Mouse (Mus musculus): ENCODE measurements around the gene Prmt1. TPM values are rescaled to one million over a fixed set of nuclear protein-coding genes. Genes with fewer than 3 reads are reported as not detected.

The Prmt1 gene
- polyA plus RNA-seq, 1 experiment from 2014 or later, result 355 TPM

DNA sequence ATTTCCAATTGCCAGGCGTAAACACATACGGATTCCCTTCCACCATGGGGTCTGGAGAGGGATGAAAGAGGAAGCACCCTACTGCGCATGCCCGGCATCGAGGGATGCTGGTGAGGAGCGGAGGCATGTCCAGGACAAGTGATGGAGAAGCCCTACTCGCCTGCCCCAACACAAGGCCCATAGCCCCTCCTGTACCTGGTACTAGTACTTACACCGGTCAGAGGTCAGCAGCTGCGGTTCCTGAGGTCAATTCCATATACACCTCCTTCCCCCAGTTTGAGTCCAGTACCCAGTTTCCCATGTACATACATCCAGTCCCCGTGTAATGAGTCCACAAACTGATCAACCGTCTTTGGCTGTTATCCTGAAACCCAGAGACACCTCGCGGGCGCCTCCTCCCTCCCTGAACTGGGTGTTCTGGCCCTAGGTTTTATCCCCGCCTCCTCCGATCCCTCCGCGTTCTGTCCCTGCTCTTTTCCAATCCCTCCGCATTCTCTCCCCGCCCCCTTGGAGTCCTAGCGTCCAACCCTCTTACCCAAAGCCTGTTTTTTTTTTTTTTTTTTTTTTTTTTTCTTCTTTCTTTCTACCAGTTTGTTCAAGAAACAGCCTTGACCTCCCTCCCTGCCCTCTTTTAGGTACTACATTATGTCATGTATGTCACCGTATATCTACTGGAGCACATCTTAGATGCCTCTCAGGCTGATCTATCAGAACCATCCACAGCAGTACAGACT lies 11.8 kb downstream of the Prmt1 start, which contains the start of gene Cpt1c:
TSS of gene Cpt1c (minus strand) at position 469 of the 734 bp plus-strand sequence.
- H3K4me1 ChIP-seq (ENCODE audit: control insufficient read depth, insufficient read depth, low read length), result peaks cover 12% of the 10 kb centered on the region
- H3K36me3 ChIP-seq (ENCODE audit: control insufficient read depth, insufficient read depth), result peaks cover 32% of the 10 kb centered on the region
- no peaks in the 10 kb centered on the region for H3K9me3 ChIP-seq (replicated peaks; ENCODE audit: control insufficient read depth, low read length)
- H3K9ac ChIP-seq (ENCODE audit: low read length), result peak within 1 kb of the TSS; percentile 37
- ATAC-seq (replicated peaks; ENCODE audit: extremely low read depth, insufficient read depth, low FRiP score), result no peak; the same call in 1 of the 2 replicates
- peak within 1 kb of the TSS; percentile 50 for H3K4me2 ChIP-seq (ENCODE audit: low read depth, low read length)
- peak within 1 kb of the TSS; percentile 62 for H3K27ac ChIP-seq (ENCODE audit: low read length)
- 3% methylated on average over 22 of the region's 22 CpGs for WGBS
- H3K27me3 ChIP-seq (ENCODE audit: control insufficient read depth, insufficient read depth, low read length), result no peaks in the 10 kb centered on the region
- peak within 1 kb of the TSS; percentile 40 for H3K4me3 ChIP-seq (ENCODE audit: low read length)

DNA sequence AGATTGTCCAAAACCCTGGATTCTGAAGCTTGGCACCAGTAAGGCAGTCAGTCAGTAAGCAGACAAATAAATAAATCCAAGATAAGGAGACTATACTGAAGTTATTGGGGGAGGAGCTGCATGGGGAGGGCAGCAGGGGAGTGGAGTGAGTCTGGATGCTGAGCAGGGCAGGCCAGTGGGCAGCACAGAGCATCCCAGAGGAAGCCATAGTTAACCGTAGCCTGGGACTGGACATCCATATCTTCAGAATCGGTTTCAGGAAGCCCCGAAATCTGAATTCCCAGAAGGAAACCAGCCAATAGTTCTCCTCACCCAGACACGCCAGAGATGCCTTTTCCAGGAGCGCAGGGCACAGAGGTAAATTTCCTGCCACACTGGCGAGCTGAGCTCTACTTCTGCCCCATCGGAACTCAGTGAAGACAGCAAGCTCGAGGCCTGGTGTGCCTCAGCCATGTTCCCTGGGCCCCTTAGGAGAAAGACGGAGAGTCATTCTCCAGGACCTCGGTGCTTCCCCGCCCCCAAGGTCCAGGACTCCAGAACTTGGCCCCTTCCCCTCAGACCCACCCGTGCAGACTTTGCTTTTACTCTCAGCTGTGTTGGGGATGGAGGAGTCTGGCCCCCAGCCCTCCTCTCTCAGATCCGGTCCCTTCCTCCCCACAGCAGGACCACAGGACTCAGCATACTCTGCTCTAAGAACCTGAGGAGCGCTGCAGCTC lies 12.8 kb downstream of the Prmt1 start:
- 39% methylated on average over 14 of the region's 14 CpGs for WGBS
- Histone ChIP-seq H3K4me3 (ENCODE audit: low read length) (peak overlapping the region; percentile 40), H3K9ac (ENCODE audit: low read length) (peak overlapping the region; percentile 37), H3K9me3 (replicated peaks; ENCODE audit: control insufficient read depth, low read length) (no peaks in the 10 kb centered on the region), H3K4me2 (ENCODE audit: low read depth, low read length) (peak overlapping the region; percentile 50), H3K27ac (ENCODE audit: low read length) (no peak overlapping the region), H3K4me1 (ENCODE audit: control insufficient read depth, insufficient read depth, low read length) (peaks cover 12% of the 10 kb centered on the region), H3K27me3 (ENCODE audit: control insufficient read depth, insufficient read depth, low read length) (no peaks in the 10 kb centered on the region), H3K36me3 (ENCODE audit: control insufficient read depth, insufficient read depth) (peaks cover 23% of the 10 kb centered on the region)
- no peak for ATAC-seq (replicated peaks; ENCODE audit: extremely low read depth, insufficient read depth, low FRiP score)

DNA sequence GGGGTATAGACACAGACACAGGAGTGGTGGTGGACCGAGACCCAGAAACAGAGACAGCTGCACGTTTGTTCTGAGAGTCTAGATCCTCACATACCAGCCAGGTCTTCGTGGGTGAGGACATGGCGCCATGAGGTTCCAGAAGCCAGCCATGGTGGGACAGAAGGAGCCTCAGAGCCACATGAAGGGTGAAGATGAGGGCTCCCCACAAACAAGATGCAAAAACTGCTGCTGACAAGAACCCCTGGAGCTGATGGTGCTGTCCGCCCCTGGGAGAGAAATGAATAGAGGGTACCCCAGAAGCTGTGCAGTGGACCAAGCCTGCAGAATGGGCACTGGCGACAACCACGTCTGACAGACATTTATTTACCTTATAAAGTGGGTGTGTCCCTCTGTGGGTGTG lies 15.2 kb downstream of the Prmt1 start:
- Histone ChIP-seq H3K9ac (ENCODE audit: low read length) (peak overlapping the region; percentile 75; the same call in 1 of the 2 replicates), H3K27ac (ENCODE audit: low read length) (no peak overlapping the region), H3K4me2 (ENCODE audit: low read depth, low read length) (peak overlapping the region; percentile 96), H3K9me3 (replicated peaks; ENCODE audit: control insufficient read depth, low read length) (no peaks in the 10 kb centered on the region), H3K4me3 (ENCODE audit: low read length) (peak overlapping the region; percentile 70), H3K27me3 (ENCODE audit: control insufficient read depth, insufficient read depth, low read length) (no peaks in the 10 kb centered on the region), H3K36me3 (ENCODE audit: control insufficient read depth, insufficient read depth) (peaks cover 1% of the 10 kb centered on the region; the same call in 1 of the 2 replicates), H3K4me1 (ENCODE audit: control insufficient read depth, insufficient read depth, low read length) (peaks cover 12% of the 10 kb centered on the region)
- WGBS, result 63% methylated on average over 7 of the region's 7 CpGs
- no peak for ATAC-seq (replicated peaks; ENCODE audit: extremely low read depth, insufficient read depth, low FRiP score)

DNA sequence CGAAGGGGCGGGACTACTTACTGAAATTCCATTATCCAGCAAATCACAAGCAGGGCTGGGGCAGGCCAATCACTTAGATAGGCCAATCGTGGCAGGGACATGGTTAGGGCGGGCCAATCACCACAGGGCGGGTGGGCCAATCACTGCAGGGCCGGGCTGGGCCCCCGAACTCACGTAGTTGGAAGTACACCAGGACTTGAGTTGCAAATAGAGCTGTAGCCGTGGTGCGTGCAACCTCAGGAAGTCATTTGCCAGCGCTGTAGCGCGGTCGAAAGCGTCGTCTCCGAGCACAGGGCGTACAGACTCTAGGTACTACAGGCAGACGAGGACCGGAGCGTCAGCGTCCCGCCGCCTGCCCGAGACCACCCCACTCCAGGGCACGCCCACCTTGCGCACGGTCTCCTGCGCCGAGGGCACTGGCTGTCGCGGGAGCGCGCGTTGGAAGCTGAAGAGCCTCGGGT lies 16.1 kb downstream of the Prmt1 start:
- Histone ChIP-seq H3K27ac (ENCODE audit: low read length) (peak overlapping the region; percentile 77), H3K4me2 (ENCODE audit: low read depth, low read length) (peak overlapping the region; percentile 96), H3K36me3 (ENCODE audit: control insufficient read depth, insufficient read depth) (0 out of 2 replicates have a peak, but pooled peaks cover 2% of the 10 kb centered on the region), H3K27me3 (ENCODE audit: control insufficient read depth, insufficient read depth, low read length) (no peaks in the 10 kb centered on the region), H3K9ac (ENCODE audit: low read length) (peak overlapping the region; percentile 75), H3K4me1 (ENCODE audit: control insufficient read depth, insufficient read depth, low read length) (peaks cover 12% of the 10 kb centered on the region), H3K4me3 (ENCODE audit: low read length) (peak overlapping the region; percentile 70), H3K9me3 (replicated peaks; ENCODE audit: control insufficient read depth, low read length) (no peaks in the 10 kb centered on the region)
- ATAC-seq (replicated peaks; ENCODE audit: extremely low read depth, insufficient read depth, low FRiP score), result peak; percentile 95
- under 1% methylated on average over 36 of the region's 36 CpGs for WGBS

DNA sequence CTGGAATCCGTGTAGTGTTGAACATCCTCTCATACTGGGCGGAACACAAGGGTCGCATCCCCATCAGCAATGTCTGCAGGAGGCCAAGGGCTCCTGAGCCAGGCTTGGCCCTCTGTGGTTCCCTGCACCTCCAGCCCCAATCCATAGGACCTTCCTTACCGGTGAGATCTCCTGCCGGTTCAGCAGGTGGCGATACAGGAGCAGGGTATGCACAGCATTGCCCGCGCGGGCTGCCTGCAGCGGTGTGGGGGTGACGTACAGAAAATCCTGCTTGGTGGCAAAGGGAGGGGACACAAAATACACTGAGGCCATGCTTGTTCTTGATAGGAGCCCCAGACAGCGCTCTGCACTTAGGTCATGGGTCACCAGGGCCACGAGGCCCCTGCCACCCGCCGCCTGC lies 19.7 kb downstream of the Prmt1 start:
- no peaks in the 10 kb centered on the region for H3K27me3 ChIP-seq (ENCODE audit: control insufficient read depth, insufficient read depth, low read length)
- no peak overlapping the region for H3K4me2 ChIP-seq (ENCODE audit: low read depth, low read length)
- ATAC-seq (replicated peaks; ENCODE audit: extremely low read depth, insufficient read depth, low FRiP score), result no peak
- no peak overlapping the region for H3K27ac ChIP-seq (ENCODE audit: low read length)
- no peak overlapping the region for H3K9ac ChIP-seq (ENCODE audit: low read length)
- no peak overlapping the region for H3K4me3 ChIP-seq (ENCODE audit: low read length)
- H3K4me1 ChIP-seq (ENCODE audit: control insufficient read depth, insufficient read depth, low read length), result peaks cover 10% of the 10 kb centered on the region
- 0 out of 2 replicates have a peak, but pooled peaks cover 2% of the 10 kb centered on the region for H3K36me3 ChIP-seq (ENCODE audit: control insufficient read depth, insufficient read depth)
- no peaks in the 10 kb centered on the region for H3K9me3 ChIP-seq (replicated peaks; ENCODE audit: control insufficient read depth, low read length)
- WGBS, result 74% methylated on average over 15 of the region's 15 CpGs

DNA sequence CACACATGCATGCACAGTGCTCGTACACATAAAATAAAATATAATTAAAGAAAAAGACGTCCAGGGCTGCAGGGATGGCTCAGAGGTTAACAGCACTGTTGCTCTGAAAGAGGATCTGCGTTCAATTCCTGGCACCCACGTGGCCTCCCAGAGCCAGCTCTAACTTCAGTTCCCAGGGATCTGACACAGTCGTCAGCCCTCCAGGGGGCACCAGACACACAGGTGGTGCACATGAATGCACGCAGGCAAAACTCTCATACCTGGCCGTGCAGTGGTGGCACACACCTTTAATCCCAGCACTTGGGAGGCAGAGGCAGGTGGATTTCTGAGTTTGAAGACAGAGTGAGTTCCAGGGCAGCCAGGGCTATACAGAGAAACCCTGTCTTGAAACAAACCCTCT lies 20.4 kb downstream of the Prmt1 start:
- no peak overlapping the region for H3K4me3 ChIP-seq (ENCODE audit: low read length)
- no peak overlapping the region for H3K9ac ChIP-seq (ENCODE audit: low read length)
- 0 out of 2 replicates have a peak, but pooled peaks cover 2% of the 10 kb centered on the region for H3K36me3 ChIP-seq (ENCODE audit: control insufficient read depth, insufficient read depth)
- peaks cover 8% of the 10 kb centered on the region for H3K4me1 ChIP-seq (ENCODE audit: control insufficient read depth, insufficient read depth, low read length)
- H3K27me3 ChIP-seq (ENCODE audit: control insufficient read depth, insufficient read depth, low read length), result no peaks in the 10 kb centered on the region
- no peak overlapping the region for H3K27ac ChIP-seq (ENCODE audit: low read length)
- ATAC-seq (replicated peaks; ENCODE audit: extremely low read depth, insufficient read depth, low FRiP score), result no peak
- no peaks in the 10 kb centered on the region for H3K9me3 ChIP-seq (replicated peaks; ENCODE audit: control insufficient read depth, low read length)
- no peak overlapping the region for H3K4me2 ChIP-seq (ENCODE audit: low read depth, low read length)
- WGBS, result 72% methylated on average over 7 of the region's 7 CpGs

DNA sequence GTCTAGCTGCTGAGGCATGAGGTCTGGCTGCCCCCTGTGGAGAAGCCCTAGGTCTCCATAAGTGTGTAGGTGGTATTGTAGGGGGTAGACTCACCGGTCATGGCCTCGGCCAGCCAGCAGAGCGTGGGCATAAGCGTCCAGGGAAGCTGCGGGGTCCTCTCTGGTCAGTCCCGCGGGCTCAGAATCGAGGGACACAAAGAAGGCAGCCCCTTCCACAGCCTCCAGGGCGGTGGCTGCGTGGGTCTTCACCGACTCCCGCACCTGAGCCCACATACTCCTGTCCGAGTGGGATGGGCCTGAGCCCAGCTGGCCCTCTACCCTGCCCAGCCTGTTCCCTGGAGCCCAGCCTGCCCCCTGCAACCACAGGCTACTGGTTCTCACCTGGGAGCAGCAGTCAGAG lies 21.4 kb downstream of the Prmt1 start:
- Histone ChIP-seq H3K36me3 (ENCODE audit: control insufficient read depth, insufficient read depth) (0 out of 2 replicates have a peak, but pooled peaks cover 2% of the 10 kb centered on the region), H3K4me1 (ENCODE audit: control insufficient read depth, insufficient read depth, low read length) (0 out of 2 replicates have a peak, but pooled peaks cover 2% of the 10 kb centered on the region), H3K9ac (ENCODE audit: low read length) (no peak overlapping the region), H3K4me2 (ENCODE audit: low read depth, low read length) (no peak overlapping the region), H3K27ac (ENCODE audit: low read length) (no peak overlapping the region), H3K4me3 (ENCODE audit: low read length) (no peak overlapping the region), H3K27me3 (ENCODE audit: control insufficient read depth, insufficient read depth, low read length) (no peaks in the 10 kb centered on the region), H3K9me3 (replicated peaks; ENCODE audit: control insufficient read depth, low read length) (no peaks in the 10 kb centered on the region)
- no peak for ATAC-seq (replicated peaks; ENCODE audit: extremely low read depth, insufficient read depth, low FRiP score)
- WGBS, result 88% methylated on average over 13 of the region's 13 CpGs

DNA sequence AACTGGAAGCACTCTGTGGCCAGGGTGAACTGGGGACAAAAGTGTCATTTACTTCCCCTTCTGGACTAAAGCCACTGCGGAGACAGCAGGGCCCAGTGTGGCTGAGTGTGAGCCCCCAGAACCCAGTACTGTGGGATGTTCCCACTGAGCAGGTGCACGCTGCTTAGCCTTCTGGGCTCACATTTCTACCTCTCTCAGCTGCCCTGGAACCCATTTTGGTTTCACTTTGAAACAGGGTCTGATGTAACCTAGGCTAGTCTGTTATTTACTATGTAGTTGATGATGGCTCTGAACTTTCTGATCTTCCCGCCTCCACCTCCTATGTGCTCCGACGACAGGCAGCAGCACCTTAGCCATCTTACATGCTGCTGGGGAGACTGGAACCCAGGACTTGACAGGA lies 23.5 kb downstream of the Prmt1 start:
- Histone ChIP-seq H3K4me1 (ENCODE audit: control insufficient read depth, insufficient read depth, low read length) (no peaks in the 10 kb centered on the region), H3K27me3 (ENCODE audit: control insufficient read depth, insufficient read depth, low read length) (no peaks in the 10 kb centered on the region), H3K9me3 (replicated peaks; ENCODE audit: control insufficient read depth, low read length) (no peaks in the 10 kb centered on the region), H3K36me3 (ENCODE audit: control insufficient read depth, insufficient read depth) (0 out of 2 replicates have a peak, but pooled peaks cover 2% of the 10 kb centered on the region), H3K4me3 (ENCODE audit: low read length) (no peak overlapping the region), H3K4me2 (ENCODE audit: low read depth, low read length) (no peak overlapping the region), H3K27ac (ENCODE audit: low read length) (no peak overlapping the region), H3K9ac (ENCODE audit: low read length) (no peak overlapping the region)
- WGBS, result 89% methylated on average over 5 of the region's 5 CpGs
- ATAC-seq (replicated peaks; ENCODE audit: extremely low read depth, insufficient read depth, low FRiP score), result no peak

DNA sequence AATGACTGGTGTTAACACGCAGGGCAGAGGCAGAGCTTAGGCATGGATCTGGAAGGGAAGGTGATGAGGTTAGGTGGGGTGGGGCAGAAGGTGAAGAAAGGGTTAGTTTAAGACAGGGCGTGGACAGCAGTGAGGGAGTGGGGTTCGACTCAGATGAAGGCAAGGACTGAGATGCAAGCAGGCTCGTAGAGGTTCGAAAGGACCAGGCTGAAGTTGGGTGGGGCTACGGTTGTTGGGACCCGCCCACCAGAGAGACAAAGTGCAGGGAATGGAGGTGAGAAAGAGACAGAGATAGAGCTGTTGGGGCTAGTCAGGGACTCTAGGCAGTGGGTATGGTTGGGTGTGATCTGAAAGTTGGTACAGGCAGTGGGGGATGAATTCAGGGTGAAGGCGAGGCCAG lies 24.0 kb downstream of the Prmt1 start:
- H3K9me3 ChIP-seq (replicated peaks; ENCODE audit: control insufficient read depth, low read length), result no peaks in the 10 kb centered on the region
- no peak for ATAC-seq (replicated peaks; ENCODE audit: extremely low read depth, insufficient read depth, low FRiP score)
- H3K27me3 ChIP-seq (ENCODE audit: control insufficient read depth, insufficient read depth, low read length), result no peaks in the 10 kb centered on the region
- H3K4me1 ChIP-seq (ENCODE audit: control insufficient read depth, insufficient read depth, low read length), result no peaks in the 10 kb centered on the region
- no peak overlapping the region for H3K27ac ChIP-seq (ENCODE audit: low read length)
- H3K4me2 ChIP-seq (ENCODE audit: low read depth, low read length), result no peak overlapping the region
- 0 out of 2 replicates have a peak, but pooled peaks cover 2% of the 10 kb centered on the region for H3K36me3 ChIP-seq (ENCODE audit: control insufficient read depth, insufficient read depth)
- no peak overlapping the region for H3K4me3 ChIP-seq (ENCODE audit: low read length)
- H3K9ac ChIP-seq (ENCODE audit: low read length), result no peak overlapping the region
- WGBS, result 65% methylated on average over 8 of the region's 8 CpGs
